Comparison of ENCODE assay signal across 8 mouse cellular contexts in the genomic region with DNA sequence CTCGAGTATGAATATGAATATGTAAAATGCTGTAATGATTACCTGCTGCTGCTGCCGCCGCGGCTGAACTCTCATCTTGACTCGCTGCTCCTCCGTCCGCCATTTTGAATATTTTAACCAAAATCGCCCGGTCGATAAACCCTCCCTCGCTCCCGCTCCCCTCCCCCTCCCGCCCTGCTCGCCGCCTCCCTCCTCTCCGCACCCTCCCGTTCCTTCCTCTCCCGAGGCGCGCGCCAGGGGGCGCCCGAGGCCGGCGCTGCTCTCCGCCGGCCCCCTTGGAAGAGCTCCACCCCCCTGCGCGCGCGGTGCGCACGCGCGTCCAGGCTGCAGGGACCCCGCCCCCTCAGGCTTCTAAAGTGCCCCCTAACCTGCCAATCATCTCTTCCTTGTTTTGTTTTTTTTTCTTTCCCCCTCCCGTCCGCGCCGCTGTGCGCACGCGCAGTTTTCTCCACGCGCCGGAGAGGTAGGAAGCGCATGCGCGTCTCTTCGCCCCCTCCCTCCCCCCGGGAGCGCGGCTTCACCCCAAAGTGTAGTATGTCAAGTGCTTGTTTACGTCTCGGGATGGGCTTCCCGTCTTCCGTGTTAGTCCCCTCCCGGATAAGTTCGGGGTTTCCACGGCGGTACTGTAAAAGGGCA. TPM values are rescaled to one million over a fixed set of nuclear protein-coding genes. Genes with fewer than 3 reads are reported as not detected.
DNase-seq lines count a peak whose midpoint lies in the region; ATAC-seq lines count a peak whose summit lies in the region.

A gene (minus strand): TSS at position 159 of the 636 bp plus-strand sequence.

- peak within 1 kb of the TSS; percentile 100 for H3K4me3 ChIP-seq in brown adipose tissue, adult 24 weeks (ENCODE audit: insufficient read depth, low read depth, low read length)
- H3K4me3 ChIP-seq in heart, embryonic 13.5 days: peak within 1 kb of the TSS; percentile 99
- H3K4me3 ChIP-seq in liver, embryonic 12.5 days: peak within 1 kb of the TSS; percentile 96
- peak within 1 kb of the TSS; percentile 93 for H3K4me3 ChIP-seq in stomach, embryonic 15.5 days (replicated peaks)

- no peaks in the 10 kb centered on the region for H3K27me3 ChIP-seq in heart, embryonic 13.5 days (replicated peaks)
- H3K27me3 ChIP-seq in liver, embryonic 12.5 days (replicated peaks): no peaks in the 10 kb centered on the region
- H3K27me3 ChIP-seq in stomach, embryonic 15.5 days (replicated peaks): no peaks in the 10 kb centered on the region

- peak within 1 kb of the TSS; percentile 96 for H3K4me2 ChIP-seq in heart, embryonic 13.5 days
- peak within 1 kb of the TSS; percentile 99 for H3K4me2 ChIP-seq in liver, embryonic 12.5 days
- H3K4me2 ChIP-seq in stomach, embryonic 15.5 days: peak within 1 kb of the TSS; percentile 96

- ATAC-seq in heart, embryonic 13.5 days (ENCODE audit: extremely low read depth, insufficient number of reproducible peaks, low FRiP score, low TSS enrichment): peak; percentile 93
- peak; percentile 91 for ATAC-seq in liver, embryonic 12.5 days
- ATAC-seq in stomach, embryonic 15.5 days (ENCODE audit: insufficient read depth, low FRiP score, low read depth): peak; percentile 91

- peak; percentile 100 for DNase-seq in CD4-positive, CD25-positive, alpha-beta regulatory T cell, adult 2 months (ENCODE audit: low read depth, low spot score)
- peak; percentile 51 for DNase-seq in fat pad, adult 2 months (ENCODE audit: extremely low read depth, low read depth, low spot score)
- peak; percentile 98 for DNase-seq in kidney, postnatal 10 days
- DNase-seq in natural killer cell, adult 2 months (ENCODE audit: low spot score in 2 of 2): peak; percentile 96 to 99

- no peaks in the 10 kb centered on the region for H3K36me3 ChIP-seq in heart, embryonic 13.5 days
- no peaks in the 10 kb centered on the region for H3K36me3 ChIP-seq in liver, embryonic 12.5 days
- no peaks in the 10 kb centered on the region for H3K36me3 ChIP-seq in stomach, embryonic 15.5 days

- H3K9me3 ChIP-seq in heart, embryonic 13.5 days: no peaks in the 10 kb centered on the region
- no peaks in the 10 kb centered on the region for H3K9me3 ChIP-seq in liver, embryonic 12.5 days (replicated peaks)
- H3K9me3 ChIP-seq in stomach, embryonic 15.5 days: no peaks in the 10 kb centered on the region

- H3K9ac ChIP-seq in heart, embryonic 13.5 days: peak within 1 kb of the TSS; percentile 98
- peak within 1 kb of the TSS; percentile 96 for H3K9ac ChIP-seq in liver, embryonic 12.5 days
- H3K9ac ChIP-seq in stomach, embryonic 15.5 days: peak within 1 kb of the TSS; percentile 93

- no peaks in the 10 kb centered on the region for H3K4me1 ChIP-seq in brown adipose tissue, adult 24 weeks (ENCODE audit: control insufficient read depth, insufficient read depth, insufficient read length, low read length)
- peaks cover 32% of the 10 kb centered on the region for H3K4me1 ChIP-seq in heart, embryonic 13.5 days
- H3K4me1 ChIP-seq in liver, embryonic 12.5 days: peaks cover 36% of the 10 kb centered on the region
- peaks cover 7% of the 10 kb centered on the region; the same call in 1 of the 2 replicates for H3K4me1 ChIP-seq in stomach, embryonic 15.5 days

- peak within 1 kb of the TSS; percentile 84 for H3K27ac ChIP-seq in brown adipose tissue, adult 24 weeks (replicated peaks; ENCODE audit: low read depth, low read length)
- peak within 1 kb of the TSS; percentile 93 for H3K27ac ChIP-seq in heart, embryonic 13.5 days (replicated peaks)
- H3K27ac ChIP-seq in liver, embryonic 12.5 days: peak within 1 kb of the TSS; percentile 92
- peak within 1 kb of the TSS; percentile 84 for H3K27ac ChIP-seq in stomach, embryonic 15.5 days

- WGBS in heart, embryonic 13.5 days: under 1% methylated on average over 58 of the region's 61 CpGs
- 1% methylated on average over 61 of the region's 61 CpGs for WGBS in liver, embryonic 12.5 days (ENCODE audit: insufficient replicate concordance)
- under 1% methylated on average over 57 of the region's 61 CpGs for WGBS in stomach, embryonic 15.5 days

RNA-seq across cellular contexts. Expression of the gene that starts here (rescaled TPM):
- 3.7 and 4.0 TPM in 2 replicates for polyA plus RNA-seq in brown adipose tissue, adult 24 weeks (2012; ENCODE audit: insufficient read depth, insufficient read length, missing spikeins)
- polyA plus RNA-seq in heart, embryonic 13.5 days (2015; fragmentation: Nextera tagmentation; extraction: Ambion mirVana): 9.3 and 10.2 TPM in 2 replicates
- polyA plus RNA-seq in liver, embryonic 12.5 days (2016; fragmentation: Nextera tagmentation; extraction: Ambion mirVana): 4.9 and 5.8 TPM in 2 replicates
- 9.9 and 12.0 TPM in 2 replicates for polyA plus RNA-seq in stomach, embryonic 15.5 days (2015; fragmentation: Nextera tagmentation; extraction: Ambion mirVana)

Comparison
In these comparisons a context has a peak if more than half of its experiments do, and no peak if none do; other contexts are left out.
1. Peak in every context shown above with its lines: DNase-seq, ATAC-seq, H3K4me3 ChIP-seq and H3K27ac ChIP-seq.